Mouse (Mus musculus) embryonic facial prominence, embryonic 14.5 days (tissue): Measurements from ENCODE around the gene Gm10295. TPM values are rescaled to one million over a fixed set of nuclear protein-coding genes. Genes with fewer than 3 reads are reported as not detected.
A peak's percentile ranks its signal among the peaks of the same experiment; 100 is the strongest.

Experiments
- ATAC-seq: fragments of 200-750 bp; cut with Nextera tagmentation; 2 replicates; pipeline ENCODE4 v1.8.0; 2017; ENCODE audit warnings: low read depth, moderate number of reproducible peaks, moderate TSS enrichment
- DNase-seq: peaks from one replicate; pipeline ENCODE4 v3.0.0-alpha.2; 2015; ENCODE audit warnings: low spot score
- H3K27ac ChIP-seq: fragments of 300-500 bp; sonication (generic); replicated peaks from 2 replicates; pipeline ENCODE4 v1.5.1; 2014; ENCODE audit warnings: low read depth, mild to moderate bottlenecking, low read length, moderate library complexity
- H3K27me3 ChIP-seq: fragments of 300-500 bp; sonication (generic); replicated peaks from 2 replicates; pipeline ENCODE4 v1.6.1; 2014; ENCODE audit warnings: low read length; ENCODE audit not compliant: control insufficient read depth, insufficient read depth
- H3K36me3 ChIP-seq: fragments of 300-500 bp; sonication (generic); 2 replicates; pipeline ENCODE4 v1.6.1; 2014; ENCODE audit warnings: low read length, mixed read lengths; ENCODE audit not compliant: control insufficient read depth, insufficient read depth
- H3K4me1 ChIP-seq: fragments of 300-500 bp; sonication (generic); 2 replicates; pipeline ENCODE4 v1.6.1; 2014; ENCODE audit warnings: antibody characterized with exemption, low read length; ENCODE audit not compliant: control insufficient read depth, insufficient read depth
- H3K4me2 ChIP-seq: fragments of 300-500 bp; sonication (generic); 2 replicates; pipeline ENCODE4 v1.6.1; 2014; ENCODE audit warnings: low read depth, mild to moderate bottlenecking, low read length, moderate library complexity, mixed read lengths
- H3K4me3 ChIP-seq: fragments of 300-500 bp; sonication (generic); 2 replicates; pipeline ENCODE4 v1.5.1; 2014; ENCODE audit warnings: low read depth, mild to moderate bottlenecking, low read length
- H3K9ac ChIP-seq: fragments of 300-500 bp; sonication (generic); 2 replicates; pipeline ENCODE4 v1.6.1; 2014; ENCODE audit warnings: low read depth, mild to moderate bottlenecking, low read length, moderate library complexity, mixed read lengths
- H3K9me3 ChIP-seq: fragments of 300-500 bp; sonication (generic); 2 replicates; pipeline ENCODE4 v1.6.1; 2016; ENCODE audit warnings: low read length; ENCODE audit not compliant: control insufficient read depth
- WGBS: fragments of 180-500 bp; shearing (Covaris S2); extraction: QIAGEN DNeasy Blood & Tissue Kit; methylation state at CpG from one replicate; pipeline ENCODE4 v1.1.7; 2014; 5-methylcytosine and 5-hydroxymethylcytosine counted together
- polyA plus RNA-seq: library from polyadenylated mRNA; unstranded; fragments of >200 nt; fragmentation: Nextera tagmentation; extraction: Ambion mirVana; gene quantifications from 2 replicates; pipeline ENCODE4 v1.2.1, GENCODE M21; 2014

The Gm10295 gene
- polyA plus RNA-seq, 1 experiment from 2014 or later, result not detected

DNA sequence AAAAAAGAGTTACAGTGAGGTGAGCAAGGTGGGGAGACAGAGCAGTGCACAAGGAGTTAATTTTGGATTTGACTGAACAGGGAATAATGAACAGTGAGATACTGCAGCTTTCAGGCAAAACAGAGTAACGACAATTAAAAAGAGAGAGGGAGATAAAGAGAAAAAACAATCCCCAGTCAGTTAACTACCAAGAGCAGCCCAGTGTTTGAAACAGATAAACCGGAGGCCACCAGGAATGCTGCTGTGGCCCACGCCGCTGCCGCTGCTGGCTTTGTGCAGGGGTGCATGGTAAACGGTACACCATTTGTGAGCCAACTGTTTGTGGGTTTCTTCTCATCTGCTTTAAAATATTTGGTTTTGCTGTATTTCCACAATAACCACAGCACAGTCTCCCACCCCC is 34.8 kb upstream of the Gm10295 start:
- H3K4me2 ChIP-seq, result no peak overlapping the region
- H3K9me3 ChIP-seq, result no peaks in the 10 kb centered on the region
- DNase-seq, result peak; percentile 53
- H3K9ac ChIP-seq, result no peak overlapping the region
- no peak overlapping the region for H3K27ac ChIP-seq
- H3K27me3 ChIP-seq, result no peaks in the 10 kb centered on the region
- ATAC-seq, result no peak
- H3K4me1 ChIP-seq, result no peaks in the 10 kb centered on the region
- no peaks in the 10 kb centered on the region for H3K36me3 ChIP-seq
- WGBS, result 29% methylated on average over 6 of the region's 6 CpGs
- H3K4me3 ChIP-seq, result no peak overlapping the region

- Histone ChIP-seq H3K27ac (no peak overlapping the region), H3K4me3 (no peak overlapping the region), H3K4me2 (no peak overlapping the region), H3K27me3 (no peaks in the 10 kb centered on the region), H3K9me3 (no peaks in the 10 kb centered on the region), H3K4me1 (peaks cover 4% of the 10 kb centered on the region; the same call in 1 of the 2 replicates), H3K36me3 (no peaks in the 10 kb centered on the region), H3K9ac (no peak overlapping the region)
- ATAC-seq, result no peak
- 57% methylated on average over 7 of the region's 7 CpGs for WGBS
- DNase-seq, result no peak
Observed at GRCm38 (mm10) chr7:71384921-71385320, 33.6 kb upstream of the Gm10295 start.

- peak; percentile 68 for DNase-seq
Observed at GRCm38 (mm10) chr7:71383341-71384130, 32.3 kb upstream of the Gm10295 start.

GRCm38 (mm10) chr7:71379826-71380825 is 28.8 kb upstream of the Gm10295 start:
- H3K27ac ChIP-seq, result no peak overlapping the region
- no peaks in the 10 kb centered on the region for H3K36me3 ChIP-seq
- DNase-seq (peak; percentile 73), ATAC-seq (peak; percentile 64)
- H3K4me2 ChIP-seq, result peak overlapping the region; percentile 0; the same call in 1 of the 2 replicates
- H3K4me1 ChIP-seq, result peaks cover 4% of the 10 kb centered on the region; the same call in 1 of the 2 replicates
- no peak overlapping the region for H3K4me3 ChIP-seq
- H3K9me3 ChIP-seq, result no peaks in the 10 kb centered on the region
- WGBS, result 21% methylated on average over 18 of the region's 18 CpGs
- H3K27me3 ChIP-seq, result no peaks in the 10 kb centered on the region
- H3K9ac ChIP-seq, result no peak overlapping the region

More at GRCm38 (mm10) chr7:71383341-71384130, 32.3 kb upstream of the Gm10295 start:
- H3K27ac ChIP-seq, result peak overlapping the region; percentile 49; the same call in 1 of the 2 replicates
- peaks cover 4% of the 10 kb centered on the region; the same call in 1 of the 2 replicates for H3K4me1 ChIP-seq
- no peak overlapping the region; the same call in 1 of the 2 replicates for H3K4me3 ChIP-seq
- peak; percentile 13; the same call in 1 of the 2 replicates for ATAC-seq
- no peaks in the 10 kb centered on the region for H3K9me3 ChIP-seq
- peak overlapping the region; percentile 32; the same call in 1 of the 2 replicates for H3K9ac ChIP-seq
- 27% methylated on average over 20 of the region's 20 CpGs for WGBS
- no peaks in the 10 kb centered on the region for H3K36me3 ChIP-seq
- no peaks in the 10 kb centered on the region for H3K27me3 ChIP-seq
- H3K4me2 ChIP-seq, result peak overlapping the region; percentile 28

DNA sequence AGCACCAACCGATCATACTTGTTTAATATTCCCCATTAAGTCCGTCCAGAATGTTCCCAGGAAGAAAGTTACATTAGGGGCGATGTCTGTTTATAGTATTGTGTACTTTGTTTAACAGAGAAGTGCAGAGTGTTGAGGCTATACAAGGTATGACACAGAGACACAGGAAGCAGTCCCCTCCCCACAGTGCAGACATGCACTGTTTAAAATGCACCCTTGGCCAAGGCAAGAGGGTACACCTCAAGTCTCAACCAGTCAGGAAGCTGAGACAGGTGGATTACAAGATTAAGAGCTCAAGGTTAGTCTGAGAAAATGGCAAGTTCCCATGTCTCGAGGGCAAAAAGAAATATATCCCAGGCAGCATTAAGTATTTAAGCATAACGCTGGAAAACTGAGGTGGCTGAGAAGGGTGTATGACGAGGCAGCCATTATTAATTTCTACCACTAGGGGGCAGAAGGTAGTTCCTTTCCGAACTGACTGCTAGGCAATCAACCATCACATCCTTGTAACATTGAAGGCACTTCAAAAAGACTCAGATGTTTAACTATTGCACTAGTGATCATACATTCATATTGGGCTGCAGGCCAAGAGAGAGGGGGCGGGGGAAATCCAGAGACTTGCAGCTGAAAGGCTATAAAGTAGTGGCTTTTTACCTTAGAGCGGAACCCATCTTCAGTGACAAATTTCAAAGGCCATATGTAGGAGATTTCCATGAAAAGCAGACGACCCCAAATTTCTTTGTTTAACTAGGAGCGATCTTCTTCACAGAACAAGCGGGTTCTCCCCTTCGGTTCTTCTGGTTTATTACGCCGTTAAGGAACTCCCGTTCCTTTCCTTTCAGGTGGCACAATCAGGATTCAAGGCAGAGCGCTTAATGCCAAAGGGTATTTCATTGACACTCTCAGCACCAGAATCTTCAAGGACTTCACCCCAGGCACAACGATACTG is 27.8 kb upstream of the Gm10295 start:
- Histone ChIP-seq H3K27me3 (no peaks in the 10 kb centered on the region), H3K4me3 (no peak overlapping the region), H3K27ac (no peak overlapping the region), H3K9ac (no peak overlapping the region), H3K36me3 (no peaks in the 10 kb centered on the region), H3K4me2 (no peak overlapping the region), H3K9me3 (no peaks in the 10 kb centered on the region), H3K4me1 (peaks cover 4% of the 10 kb centered on the region; the same call in 1 of the 2 replicates)
- WGBS, result 63% methylated on average over 18 of the region's 18 CpGs
- peak; percentile 68 for DNase-seq
- ATAC-seq, result peak; percentile 53

DNA sequence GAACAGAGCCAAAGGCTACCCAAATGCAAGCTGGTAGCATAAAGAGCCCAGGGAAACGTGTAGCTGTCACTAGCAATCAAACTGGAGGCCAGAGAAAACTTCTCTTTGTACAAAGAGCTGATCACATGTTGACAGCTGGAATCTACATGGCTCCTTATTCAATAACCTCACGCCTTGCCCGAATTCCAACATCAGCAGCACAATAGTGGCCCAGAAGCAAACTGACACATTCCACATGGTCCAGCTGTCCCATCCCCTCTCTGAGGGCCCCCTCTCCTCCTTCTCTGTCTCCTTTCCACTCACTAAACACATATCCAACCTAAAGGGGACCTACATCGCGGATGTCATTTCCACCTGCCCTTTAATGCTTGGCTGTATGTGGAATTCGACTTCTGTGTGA is 26.7 kb upstream of the Gm10295 start:
- H3K36me3 ChIP-seq, result no peaks in the 10 kb centered on the region
- no peak overlapping the region for H3K4me3 ChIP-seq
- H3K9ac ChIP-seq, result no peak overlapping the region
- H3K9me3 ChIP-seq, result no peaks in the 10 kb centered on the region
- no peak overlapping the region for H3K4me2 ChIP-seq
- peaks cover 4% of the 10 kb centered on the region; the same call in 1 of the 2 replicates for H3K4me1 ChIP-seq
- no peak overlapping the region for H3K27ac ChIP-seq
- 62% methylated on average over 6 of the region's 6 CpGs for WGBS
- ATAC-seq (peak; percentile 15; the same call in 1 of the 2 replicates), DNase-seq (peak; percentile 42)
- no peaks in the 10 kb centered on the region for H3K27me3 ChIP-seq

DNA sequence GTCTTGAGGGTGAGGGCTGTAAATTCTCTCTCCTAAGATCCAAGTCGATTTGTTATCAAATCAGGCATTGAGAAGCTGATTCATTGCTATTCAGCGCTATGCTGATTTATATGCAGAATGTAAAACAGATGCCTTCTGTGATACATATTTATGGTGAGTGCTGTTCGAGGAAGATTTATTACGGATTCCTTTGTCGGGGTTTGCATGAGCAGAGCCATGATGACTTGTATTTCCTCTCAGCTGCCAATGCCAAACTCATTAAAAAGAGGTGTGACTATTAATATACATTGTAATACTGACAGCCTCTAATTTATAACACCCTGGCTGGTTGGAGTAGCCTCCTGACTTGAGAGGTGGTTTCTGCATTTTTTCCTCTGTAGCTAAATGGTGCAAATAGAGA is 22.8 kb upstream of the Gm10295 start:
- Histone ChIP-seq H3K4me1 (no peaks in the 10 kb centered on the region), H3K9ac (no peak overlapping the region), H3K27me3 (no peaks in the 10 kb centered on the region), H3K9me3 (no peaks in the 10 kb centered on the region), H3K4me3 (no peak overlapping the region), H3K27ac (no peak overlapping the region), H3K36me3 (no peaks in the 10 kb centered on the region), H3K4me2 (no peak overlapping the region)
- ATAC-seq, result no peak
- DNase-seq, result peak; percentile 46
- 34% methylated on average over 5 of the region's 5 CpGs for WGBS
